Mouse (Mus musculus) lung, postnatal 0 days (tissue): ENCODE data around the gene Speer4f1.

Source experiments
- CTCF ChIP-seq: IDR thresholded peaks from 2 replicates; pipeline ENCODE4 v1.5.1; 2016; ENCODE audit warnings: antibody characterized with exemption, mild to moderate bottlenecking
- EP300 ChIP-seq: IDR thresholded peaks from 2 replicates; pipeline ENCODE4 v1.6.1; 2016; ENCODE audit warnings: antibody characterized with exemption, mild to moderate bottlenecking, control low read depth

GRCm38 (mm10) chr5:17456671-17457070, 19.2 kb upstream of the Speer4f1 start:
- TF ChIP-seq CTCF, result no peak
- TF ChIP-seq EP300, result no peak
